Mouse (Mus musculus) frontal cortex, postnatal 10 days (tissue): Measurements from ENCODE around the gene Itpkc.
"Not testable (repeated sequence)": the region's sequence is repeated elsewhere in the genome, so short reads cannot be mapped to it uniquely, and the experiment has no call there.

Experiments
- DNase-seq, 2 experiments: peaks; one replicate each; pipeline ENCODE4 v3.0.0; 2022; ENCODE audit warnings: low spot score in 2 of 2, mixed read lengths in 1 of 2

The Itpkc gene

GRCm38 (mm10) chr7:27228281-27228821, at the start of gene Itpkc:
Gene Itpkc (minus strand): TSS chr7:27228661.
- peak; percentile 84 to 91 for DNase-seq

GRCm38 (mm10) chr7:27277191-27277590, 48.7 kb upstream of the Itpkc start:
- no peak for DNase-seq

GRCm38 (mm10) chr7:27276021-27276420, 47.6 kb upstream of the Itpkc start:
- DNase-seq, result no peak

GRCm38 (mm10) chr7:27274916-27275315, 46.5 kb upstream of the Itpkc start:
- no peak for DNase-seq

- no peak for DNase-seq
These were observed 45.4 kb upstream of the Itpkc start for GRCm38 (mm10) chr7:27273739-27274351.

- no peak for DNase-seq
These were observed 43.0 kb upstream of the Itpkc start for GRCm38 (mm10) chr7:27271423-27271822.

- DNase-seq, result peak; percentile 69 to 82
These were observed 38.2 kb upstream of the Itpkc start for GRCm38 (mm10) chr7:27266515-27267128.

- DNase-seq, result no peak
These were observed 36.3 kb upstream of the Itpkc start for GRCm38 (mm10) chr7:27264761-27265160.

- no peak for DNase-seq
These were observed 33.4 kb upstream of the Itpkc start for GRCm38 (mm10) chr7:27261888-27262287.

- DNase-seq, result peak in 1 of 2 experiments; percentile 49
These were observed 32.4 kb upstream of the Itpkc start for GRCm38 (mm10) chr7:27260856-27261255.

- DNase-seq, result peak in 1 of 2 experiments; percentile 38
These were observed 31.3 kb upstream of the Itpkc start for GRCm38 (mm10) chr7:27259771-27260170.

- DNase-seq, result peak in 1 of 2 experiments; percentile 56
These were observed 30.8 kb upstream of the Itpkc start for GRCm38 (mm10) chr7:27259271-27259721.

GRCm38 (mm10) chr7:27258205-27258899, 29.9 kb upstream of the Itpkc start, which contains the start of gene Numbl:
Gene Numbl (plus strand): TSS chr7:27258433.
- peak; percentile 89 for DNase-seq

GRCm38 (mm10) chr7:27257852-27258204, 29.4 kb upstream of the Itpkc start:
- DNase-seq, result no peak

GRCm38 (mm10) chr7:27257046-27257851, 28.8 kb upstream of the Itpkc start:
- DNase-seq, result peak; percentile 65 to 67

GRCm38 (mm10) chr7:27255721-27256120, 27.3 kb upstream of the Itpkc start:
- DNase-seq, result no peak

- DNase-seq, result no peak
These were observed 23.5 kb upstream of the Itpkc start for GRCm38 (mm10) chr7:27251946-27252345.

- DNase-seq, result no peak
These were observed 21.5 kb upstream of the Itpkc start for GRCm38 (mm10) chr7:27249928-27250327.

GRCm38 (mm10) chr7:27249146-27249545, 20.7 kb upstream of the Itpkc start:
- DNase-seq, result no peak

GRCm38 (mm10) chr7:27244088-27244487, 15.6 kb upstream of the Itpkc start:
- DNase-seq, result not testable (repeated sequence)

GRCm38 (mm10) chr7:27243211-27243610, 14.8 kb upstream of the Itpkc start:
- DNase-seq, result no peak

- DNase-seq, result no peak
These were observed 10.1 kb upstream of the Itpkc start for GRCm38 (mm10) chr7:27238568-27238967.
